Mouse (Mus musculus): ENCODE data around the gene Zfp184.

- TF ChIP-seq POLR2A (IDR thresholded peaks at IDR 0.05; ENCODE audit: borderline replicate concordance, extremely low read depth, insufficient read depth, insufficient read length, poor library complexity, severe bottlenecking), result no peak
- TF ChIP-seq CTCF (IDR thresholded peaks at IDR 0.05; ENCODE audit: borderline replicate concordance, extremely low read depth, insufficient read depth, insufficient read length), result no peak
Observed at GRCm38 (mm10) chr13:21924734-21925335, 20.1 kb upstream of the Zfp184 start.
